Mouse (Mus musculus): ENCODE results near the gene Znrf2. TPM values are rescaled to one million over a fixed set of nuclear protein-coding genes. Genes with fewer than 3 reads are reported as not detected.

The Znrf2 gene
- polyA plus RNA-seq, 2 experiments: 5.5 to 6.3 TPM

GRCm38 (mm10) chr6:54886195-54886594 lies 69.5 kb downstream of the Znrf2 start:
- 0 out of 2 replicates have a peak, but pooled peaks cover 4% of the 10 kb centered on the region for H3K4me1 ChIP-seq (ENCODE audit: control insufficient read depth, insufficient read depth, low read length)
- H3K4me3 ChIP-seq (replicated peaks; ENCODE audit: low read length): no peak overlapping the region
- WGBS: 64% methylated on average over 7 of the region's 7 CpGs
- H3K9ac ChIP-seq (ENCODE audit: low read depth, low read length, severe bottlenecking): no peak overlapping the region
- H3K27me3 ChIP-seq (ENCODE audit: control insufficient read depth, insufficient read depth, low read length): no peaks in the 10 kb centered on the region
- no peak for TF ChIP-seq POLR2A (IDR thresholded peaks at IDR 0.05; ENCODE audit: borderline replicate concordance, extremely low read depth, insufficient read depth, insufficient read length)
- no peak overlapping the region for H3K4me2 ChIP-seq (replicated peaks; ENCODE audit: low read depth, low read length, severe bottlenecking)
- no peaks in the 10 kb centered on the region for H3K9me3 ChIP-seq (ENCODE audit: control insufficient read depth, low read length)
- DNase-seq (ENCODE audit: low spot score) (no peak), ATAC-seq (ENCODE audit: low FRiP score, low read depth) (no peak)
- no peaks in the 10 kb centered on the region for H3K36me3 ChIP-seq (ENCODE audit: control insufficient read depth, insufficient read depth, low read length)
- H3K27ac ChIP-seq (replicated peaks; ENCODE audit: low read depth, low read length): no peak overlapping the region

GRCm38 (mm10) chr6:54890221-54890620 lies 73.5 kb downstream of the Znrf2 start:
- Histone ChIP-seq H3K4me2 (replicated peaks; ENCODE audit: low read depth, low read length, severe bottlenecking) (no peak overlapping the region), H3K9ac (ENCODE audit: low read depth, low read length, severe bottlenecking) (no peak overlapping the region), H3K27me3 (ENCODE audit: control insufficient read depth, insufficient read depth, low read length) (no peaks in the 10 kb centered on the region), H3K9me3 (ENCODE audit: control insufficient read depth, low read length) (no peaks in the 10 kb centered on the region), H3K4me3 (replicated peaks; ENCODE audit: low read length) (no peak overlapping the region), H3K36me3 (ENCODE audit: control insufficient read depth, insufficient read depth, low read length) (no peaks in the 10 kb centered on the region; the same call in 1 of the 2 replicates), H3K27ac (replicated peaks; ENCODE audit: low read depth, low read length) (no peak overlapping the region), H3K4me1 (ENCODE audit: control insufficient read depth, insufficient read depth, low read length) (0 out of 2 replicates have a peak, but pooled peaks cover 4% of the 10 kb centered on the region)
- ATAC-seq (ENCODE audit: low FRiP score, low read depth): no peak
- TF ChIP-seq POLR2A (IDR thresholded peaks at IDR 0.05; ENCODE audit: borderline replicate concordance, extremely low read depth, insufficient read depth, insufficient read length): no peak
- DNase-seq (ENCODE audit: low spot score): no peak
- 91% methylated on average over 9 of the region's 9 CpGs for WGBS

- 74% methylated on average over 3 of the region's 3 CpGs for WGBS
- Histone ChIP-seq H3K9ac (ENCODE audit: low read depth, low read length, severe bottlenecking) (no peak overlapping the region), H3K4me1 (ENCODE audit: control insufficient read depth, insufficient read depth, low read length) (0 out of 2 replicates have a peak, but pooled peaks cover under 1% of the 10 kb centered on the region), H3K27ac (replicated peaks; ENCODE audit: low read depth, low read length) (no peak overlapping the region), H3K4me2 (replicated peaks; ENCODE audit: low read depth, low read length, severe bottlenecking) (no peak overlapping the region), H3K27me3 (ENCODE audit: control insufficient read depth, insufficient read depth, low read length) (no peaks in the 10 kb centered on the region), H3K36me3 (ENCODE audit: control insufficient read depth, insufficient read depth, low read length) (no peaks in the 10 kb centered on the region; the same call in 1 of the 2 replicates), H3K9me3 (ENCODE audit: control insufficient read depth, low read length) (no peaks in the 10 kb centered on the region), H3K4me3 (replicated peaks; ENCODE audit: low read length) (no peak overlapping the region)
- no peak for ATAC-seq (ENCODE audit: low FRiP score, low read depth)
- no peak for DNase-seq (ENCODE audit: low spot score)
- TF ChIP-seq POLR2A (IDR thresholded peaks at IDR 0.05; ENCODE audit: borderline replicate concordance, extremely low read depth, insufficient read depth, insufficient read length): no peak
These were observed 74.7 kb downstream of the Znrf2 start for GRCm38 (mm10) chr6:54891384-54891783.

- 77% methylated on average over 2 of the region's 2 CpGs for WGBS
- H3K4me3 ChIP-seq (replicated peaks; ENCODE audit: low read length): no peak overlapping the region
- TF ChIP-seq POLR2A (IDR thresholded peaks at IDR 0.05; ENCODE audit: borderline replicate concordance, extremely low read depth, insufficient read depth, insufficient read length): no peak
- DNase-seq (ENCODE audit: low spot score) (no peak), ATAC-seq (ENCODE audit: low FRiP score, low read depth) (no peak)
- no peak overlapping the region for H3K4me2 ChIP-seq (replicated peaks; ENCODE audit: low read depth, low read length, severe bottlenecking)
- no peak overlapping the region for H3K9ac ChIP-seq (ENCODE audit: low read depth, low read length, severe bottlenecking)
- H3K36me3 ChIP-seq (ENCODE audit: control insufficient read depth, insufficient read depth, low read length): no peaks in the 10 kb centered on the region
- no peaks in the 10 kb centered on the region for H3K27me3 ChIP-seq (ENCODE audit: control insufficient read depth, insufficient read depth, low read length)
- no peaks in the 10 kb centered on the region for H3K4me1 ChIP-seq (ENCODE audit: control insufficient read depth, insufficient read depth, low read length)
- no peak overlapping the region for H3K27ac ChIP-seq (replicated peaks; ENCODE audit: low read depth, low read length)
- no peaks in the 10 kb centered on the region for H3K9me3 ChIP-seq (ENCODE audit: control insufficient read depth, low read length)
These were observed 83.5 kb downstream of the Znrf2 start for GRCm38 (mm10) chr6:54900256-54900655.

- Histone ChIP-seq H3K9ac (ENCODE audit: low read depth, low read length, severe bottlenecking) (no peak overlapping the region), H3K4me2 (replicated peaks; ENCODE audit: low read depth, low read length, severe bottlenecking) (no peak overlapping the region), H3K27ac (replicated peaks; ENCODE audit: low read depth, low read length) (no peak overlapping the region), H3K36me3 (ENCODE audit: control insufficient read depth, insufficient read depth, low read length) (no peaks in the 10 kb centered on the region), H3K27me3 (ENCODE audit: control insufficient read depth, insufficient read depth, low read length) (no peaks in the 10 kb centered on the region), H3K4me3 (replicated peaks; ENCODE audit: low read length) (no peak overlapping the region), H3K4me1 (ENCODE audit: control insufficient read depth, insufficient read depth, low read length) (no peaks in the 10 kb centered on the region), H3K9me3 (ENCODE audit: control insufficient read depth, low read length) (no peaks in the 10 kb centered on the region)
- no peak for ATAC-seq (ENCODE audit: low FRiP score, low read depth)
- no peak for TF ChIP-seq POLR2A (IDR thresholded peaks at IDR 0.05; ENCODE audit: borderline replicate concordance, extremely low read depth, insufficient read depth, insufficient read length)
- WGBS: 98% methylated on average over 2 of the region's 2 CpGs
- no peak for DNase-seq (ENCODE audit: low spot score)
These were observed 85.8 kb downstream of the Znrf2 start for GRCm38 (mm10) chr6:54902547-54902946.

All from limb, embryonic 14.5 days (tissue).